Mouse (Mus musculus) forebrain, embryonic 10.5 days (tissue): ENCODE results near the gene Olfr877. TPM values are rescaled to one million over a fixed set of nuclear protein-coding genes. Genes with fewer than 3 reads are reported as not detected.

Source experiments
- DNase-seq: peaks from one replicate; pipeline ENCODE4 v3.0.0-alpha.2; 2017; ENCODE audit warnings: low spot score; ENCODE audit errors: extremely low spot score
- H3K27ac ChIP-seq: fragments of 300-500 bp; sonication (generic); 2 replicates; pipeline ENCODE4 v1.5.1; 2016; ENCODE audit warnings: mild to moderate bottlenecking
- H3K27me3 ChIP-seq: fragments of 300-500 bp; sonication (generic); 2 replicates; pipeline ENCODE4 v1.6.1; 2016; ENCODE audit warnings: mild to moderate bottlenecking; ENCODE audit not compliant: poor library complexity, severe bottlenecking
- H3K36me3 ChIP-seq: fragments of 300-500 bp; sonication (generic); replicated peaks from 2 replicates; pipeline ENCODE4 v1.6.1; 2016; ENCODE audit warnings: mild to moderate bottlenecking, moderate library complexity
- H3K4me1 ChIP-seq: fragments of 300-500 bp; sonication (generic); 2 replicates; pipeline ENCODE4 v1.6.1; 2016
- H3K4me3 ChIP-seq: fragments of 300-500 bp; sonication (generic); 2 replicates; pipeline ENCODE4 v1.5.1; 2016; ENCODE audit warnings: mild to moderate bottlenecking, moderate library complexity
- H3K9me3 ChIP-seq: fragments of 300-500 bp; sonication (generic); 2 replicates; pipeline ENCODE4 v1.6.1; 2016; ENCODE audit warnings: mild to moderate bottlenecking, moderate library complexity
- WGBS: fragments of 180-500 bp; shearing (Covaris S2); methylation state at CpG from one replicate; pipeline ENCODE4 v1.1.7; 2016; 5-methylcytosine and 5-hydroxymethylcytosine counted together
- polyA plus RNA-seq: library from polyadenylated mRNA; unstranded; fragments of >200 nt; fragmentation: Nextera tagmentation; extraction: Ambion mirVana; gene quantifications from 2 replicates; pipeline ENCODE4 v1.2.1, GENCODE M21; 2016

The Olfr877 gene
- polyA plus RNA-seq: not detected in 2 replicates

GRCm38 (mm10) chr9:37853969-37854368, at the start of gene Olfr877:
Olfr877 (plus strand) TSS chr9:37854269.
- Histone ChIP-seq H3K9me3 (no peaks in the 10 kb centered on the region), H3K27ac (no peak within 1 kb of the TSS), H3K27me3 (no peaks in the 10 kb centered on the region), H3K4me1 (no peaks in the 10 kb centered on the region), H3K36me3 (no peaks in the 10 kb centered on the region), H3K4me3 (no peak within 1 kb of the TSS)
- WGBS: 84% methylated on average over 4 of the region's 4 CpGs
- DNase-seq: no peak

- no peaks in the 10 kb centered on the region for H3K9me3 ChIP-seq
- H3K27ac ChIP-seq: no peak overlapping the region
- H3K4me1 ChIP-seq: no peaks in the 10 kb centered on the region
These were observed 46.8 kb upstream of the Olfr877 start for GRCm38 (mm10) chr9:37807235-37807634.

GRCm38 (mm10) chr9:37808456-37808855, 45.6 kb upstream of the Olfr877 start:
- no peak for DNase-seq
- H3K36me3 ChIP-seq: no peaks in the 10 kb centered on the region
- no peak overlapping the region for H3K4me3 ChIP-seq
- H3K9me3 ChIP-seq: no peaks in the 10 kb centered on the region
- H3K27ac ChIP-seq: no peak overlapping the region
- H3K4me1 ChIP-seq: no peaks in the 10 kb centered on the region
- H3K27me3 ChIP-seq: no peaks in the 10 kb centered on the region
- 89% methylated on average over 3 of the region's 3 CpGs for WGBS

More at GRCm38 (mm10) chr9:37807235-37807634, 46.8 kb upstream of the Olfr877 start:
- Histone ChIP-seq H3K36me3 (no peaks in the 10 kb centered on the region), H3K27me3 (no peaks in the 10 kb centered on the region), H3K4me3 (no peak overlapping the region)
- no peak for DNase-seq

- 93% methylated on average over 2 of the region's 2 CpGs for WGBS
- Histone ChIP-seq H3K4me1 (no peaks in the 10 kb centered on the region), H3K27me3 (no peaks in the 10 kb centered on the region), H3K9me3 (no peaks in the 10 kb centered on the region), H3K4me3 (no peak overlapping the region), H3K27ac (no peak overlapping the region), H3K36me3 (no peaks in the 10 kb centered on the region)
- no peak for DNase-seq
These were observed 45.1 kb upstream of the Olfr877 start for GRCm38 (mm10) chr9:37808976-37809375.

- Histone ChIP-seq H3K4me1 (no peaks in the 10 kb centered on the region), H3K36me3 (no peaks in the 10 kb centered on the region), H3K9me3 (no peaks in the 10 kb centered on the region), H3K27me3 (no peaks in the 10 kb centered on the region), H3K27ac (no peak overlapping the region), H3K4me3 (no peak overlapping the region)
- no peak for DNase-seq
- WGBS: 81% methylated on average over 3 of the region's 3 CpGs
These were observed 39.4 kb upstream of the Olfr877 start for GRCm38 (mm10) chr9:37814696-37815095.

- H3K27me3 ChIP-seq: no peaks in the 10 kb centered on the region
- H3K9me3 ChIP-seq: no peaks in the 10 kb centered on the region
- DNase-seq: no peak
- H3K36me3 ChIP-seq: no peaks in the 10 kb centered on the region
- H3K4me3 ChIP-seq: no peak overlapping the region
- H3K4me1 ChIP-seq: no peaks in the 10 kb centered on the region
- H3K27ac ChIP-seq: no peak overlapping the region
These were observed 24.2 kb upstream of the Olfr877 start for GRCm38 (mm10) chr9:37829881-37830280.

- Histone ChIP-seq H3K4me3 (no peak overlapping the region), H3K9me3 (no peaks in the 10 kb centered on the region), H3K4me1 (no peaks in the 10 kb centered on the region), H3K36me3 (no peaks in the 10 kb centered on the region), H3K27me3 (no peaks in the 10 kb centered on the region), H3K27ac (no peak overlapping the region)
- WGBS: 91% methylated on average over 1 of the region's 1 CpGs
- no peak for DNase-seq
These were observed 20.7 kb upstream of the Olfr877 start for GRCm38 (mm10) chr9:37833341-37833740.

GRCm38 (mm10) chr9:37849267-37849666, 4.8 kb upstream of the Olfr877 start:
- Histone ChIP-seq H3K27ac (no peak overlapping the region), H3K4me1 (no peaks in the 10 kb centered on the region), H3K4me3 (no peak overlapping the region), H3K9me3 (no peaks in the 10 kb centered on the region), H3K36me3 (no peaks in the 10 kb centered on the region), H3K27me3 (no peaks in the 10 kb centered on the region)
- 93% methylated on average over 2 of the region's 2 CpGs for WGBS
- DNase-seq: no peak

GRCm38 (mm10) chr9:37863325-37863724, 9.3 kb downstream of the Olfr877 start:
- no peak for DNase-seq
- WGBS: 86% methylated on average over 1 of the region's 1 CpGs
- H3K4me3 ChIP-seq: no peak overlapping the region
- 0 out of 2 replicates have a peak, but pooled peaks cover 4% of the 10 kb centered on the region for H3K4me1 ChIP-seq
- no peaks in the 10 kb centered on the region for H3K36me3 ChIP-seq
- no peak overlapping the region for H3K27ac ChIP-seq
- no peaks in the 10 kb centered on the region for H3K9me3 ChIP-seq
- H3K27me3 ChIP-seq: no peaks in the 10 kb centered on the region

GRCm38 (mm10) chr9:37870246-37870645, 16.2 kb downstream of the Olfr877 start:
- H3K4me1 ChIP-seq: no peaks in the 10 kb centered on the region
- WGBS: 68% methylated on average over 1 of the region's 1 CpGs
- no peak overlapping the region for H3K4me3 ChIP-seq
- no peak for DNase-seq
- no peaks in the 10 kb centered on the region for H3K36me3 ChIP-seq
- H3K27me3 ChIP-seq: no peaks in the 10 kb centered on the region
- H3K9me3 ChIP-seq: no peaks in the 10 kb centered on the region
- H3K27ac ChIP-seq: no peak overlapping the region

GRCm38 (mm10) chr9:37871097-37871496, 17.0 kb downstream of the Olfr877 start:
- DNase-seq: no peak
- WGBS: 90% methylated on average over 1 of the region's 1 CpGs
- no peaks in the 10 kb centered on the region for H3K9me3 ChIP-seq

GRCm38 (mm10) chr9:37871536-37871935, 17.5 kb downstream of the Olfr877 start:
- no peaks in the 10 kb centered on the region for H3K36me3 ChIP-seq
- DNase-seq: no peak
- no peaks in the 10 kb centered on the region for H3K4me1 ChIP-seq
- no peaks in the 10 kb centered on the region for H3K9me3 ChIP-seq
- 68% methylated on average over 1 of the region's 1 CpGs for WGBS
- no peaks in the 10 kb centered on the region for H3K27me3 ChIP-seq
- H3K27ac ChIP-seq: no peak overlapping the region
- H3K4me3 ChIP-seq: no peak overlapping the region

More at GRCm38 (mm10) chr9:37871097-37871496, 17.0 kb downstream of the Olfr877 start:
- Histone ChIP-seq H3K27ac (no peak overlapping the region), H3K4me3 (no peak overlapping the region), H3K4me1 (no peaks in the 10 kb centered on the region), H3K27me3 (no peaks in the 10 kb centered on the region), H3K36me3 (no peaks in the 10 kb centered on the region)

- no peak for DNase-seq
- Histone ChIP-seq H3K36me3 (no peaks in the 10 kb centered on the region), H3K9me3 (no peaks in the 10 kb centered on the region), H3K27ac (no peak overlapping the region), H3K4me1 (peaks cover 6% of the 10 kb centered on the region), H3K27me3 (no peaks in the 10 kb centered on the region), H3K4me3 (no peak overlapping the region)
- 28% methylated on average over 2 of the region's 2 CpGs for WGBS
These were observed 36.9 kb downstream of the Olfr877 start for GRCm38 (mm10) chr9:37890960-37891359.

- H3K9me3 ChIP-seq: no peaks in the 10 kb centered on the region
- H3K27me3 ChIP-seq: no peaks in the 10 kb centered on the region
- WGBS: 54% methylated on average over 2 of the region's 2 CpGs
- H3K4me1 ChIP-seq: no peaks in the 10 kb centered on the region; the same call in 1 of the 2 replicates
- no peak for DNase-seq
- H3K4me3 ChIP-seq: no peak within 1 kb of the TSS
- no peaks in the 10 kb centered on the region for H3K36me3 ChIP-seq
- H3K27ac ChIP-seq: no peak within 1 kb of the TSS
These were observed 42.6 kb downstream of the Olfr877 start, which contains the start of gene Olfr145 for GRCm38 (mm10) chr9:37896661-37897060. Olfr145 (plus strand) TSS chr9:37896724.
